Mouse (Mus musculus) kidney, postnatal 0 days (tissue): ENCODE measurements around the gene Prickle1. TPM values are rescaled to one million over a fixed set of nuclear protein-coding genes. Genes with fewer than 3 reads are reported as not detected.

Experiments
- ATAC-seq: fragments of 200-750 bp; cut with Nextera tagmentation; replicated peaks from 2 replicates; pipeline ENCODE4 v1.8.0; 2017; ENCODE audit warnings: low read depth, moderate number of reproducible peaks, moderate TSS enrichment, moderate library complexity; ENCODE audit not compliant: low FRiP score
- DNase-seq: peaks from one replicate; pipeline ENCODE4 v3.0.0-alpha.2; 2016; ENCODE audit warnings: low spot score
- H3K27ac ChIP-seq: fragments of 300-500 bp; sonication (generic); 2 replicates; pipeline ENCODE4 v1.5.1; 2014; ENCODE audit warnings: mild to moderate bottlenecking
- H3K27me3 ChIP-seq: fragments of 300-500 bp; sonication (generic); 2 replicates; pipeline ENCODE4 v1.6.1; 2014; ENCODE audit warnings: low read length, mixed read lengths; ENCODE audit not compliant: insufficient read depth
- H3K36me3 ChIP-seq: fragments of 300-500 bp; sonication (generic); 2 replicates; pipeline ENCODE4 v1.6.1; 2014; ENCODE audit warnings: low read length, mixed read lengths; ENCODE audit not compliant: insufficient read depth
- H3K4me1 ChIP-seq: fragments of 300-500 bp; sonication (generic); replicated peaks from 2 replicates; pipeline ENCODE4 v1.6.1; 2014; ENCODE audit warnings: antibody characterized with exemption, low read length, mixed read lengths; ENCODE audit not compliant: insufficient read depth
- H3K4me2 ChIP-seq: fragments of 300-500 bp; sonication (generic); 2 replicates; pipeline ENCODE4 v1.6.1; 2014; ENCODE audit warnings: mild to moderate bottlenecking, low read length, moderate library complexity, mixed read lengths
- H3K4me3 ChIP-seq: fragments of 300-500 bp; sonication (generic); replicated peaks from 2 replicates; pipeline ENCODE4 v1.5.1; 2014; ENCODE audit warnings: low read depth, low read length
- H3K9ac ChIP-seq: fragments of 300-500 bp; sonication (generic); 2 replicates; pipeline ENCODE4 v1.6.1; 2014; ENCODE audit warnings: low read depth, low read length
- H3K9me3 ChIP-seq: fragments of 300-500 bp; sonication (generic); replicated peaks from 2 replicates; pipeline ENCODE4 v1.6.1; 2016; ENCODE audit warnings: low read length, inconsistent platforms, mixed read lengths
- CTCF ChIP-seq: IDR thresholded peaks from 2 replicates; pipeline ENCODE4 v1.5.1; 2016; ENCODE audit warnings: antibody characterized with exemption, low read depth, mild to moderate bottlenecking, moderate library complexity
- WGBS: fragments of 180-500 bp; shearing (Covaris S2); extraction: QIAGEN DNeasy Blood & Tissue Kit; methylation state at CpG from one replicate; pipeline ENCODE4 v1.1.7; 2014; 5-methylcytosine and 5-hydroxymethylcytosine counted together
- polyA plus RNA-seq: library from polyadenylated mRNA; unstranded; fragments of >200 nt; fragmentation: Nextera tagmentation; extraction: Ambion mirVana; gene quantifications from 2 replicates; pipeline ENCODE4 v1.2.1, GENCODE M21; 2015

Prickle1 gene
- polyA plus RNA-seq, 1 experiment from 2014 or later, result 20.7 TPM

DNA sequence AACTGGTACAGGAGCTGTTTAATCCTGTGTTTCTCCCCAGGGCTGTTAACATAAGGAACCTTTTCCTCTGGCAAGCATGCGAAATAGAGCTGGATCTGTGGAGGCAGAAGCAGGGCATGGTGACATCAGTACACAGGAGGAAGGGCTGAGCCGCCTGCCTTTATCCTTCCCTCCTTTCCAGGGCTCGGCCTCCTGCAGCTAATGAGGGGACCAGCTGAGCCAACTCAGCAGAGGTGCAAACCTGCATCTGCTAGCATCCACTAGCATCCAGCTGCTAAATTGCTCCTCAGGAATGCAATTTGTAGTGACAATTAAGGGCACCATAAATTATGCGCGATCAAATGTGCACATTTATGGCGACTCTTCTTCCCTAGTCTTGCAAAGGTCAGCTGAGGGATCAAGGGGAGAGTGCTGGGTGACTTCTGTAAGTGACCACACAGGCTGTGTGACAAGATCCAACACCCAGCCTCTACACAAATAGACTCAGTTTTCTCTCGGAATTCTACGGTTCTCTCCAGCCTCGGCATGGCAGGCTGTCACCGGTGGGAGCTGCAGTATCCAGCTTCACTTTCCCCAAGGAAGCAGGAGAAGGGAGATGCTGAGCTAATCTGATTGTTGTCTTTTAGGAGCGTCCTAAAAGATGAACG is 84.9 kb downstream of the Prickle1 start:
- no peak overlapping the region for H3K4me3 ChIP-seq
- peaks cover 26% of the 10 kb centered on the region for H3K36me3 ChIP-seq
- no peak overlapping the region for H3K27ac ChIP-seq
- DNase-seq (peak; percentile 76), ATAC-seq (no peak; the same call in 1 of the 2 replicates)
- no peaks in the 10 kb centered on the region for H3K27me3 ChIP-seq
- H3K9me3 ChIP-seq, result no peaks in the 10 kb centered on the region
- no peak overlapping the region for H3K9ac ChIP-seq
- TF ChIP-seq CTCF, result no peak
- H3K4me2 ChIP-seq, result no peak overlapping the region
- 29% methylated on average over 12 of the region's 12 CpGs for WGBS
- 0 out of 2 replicates have a peak, but pooled peaks cover 3% of the 10 kb centered on the region for H3K4me1 ChIP-seq

DNA sequence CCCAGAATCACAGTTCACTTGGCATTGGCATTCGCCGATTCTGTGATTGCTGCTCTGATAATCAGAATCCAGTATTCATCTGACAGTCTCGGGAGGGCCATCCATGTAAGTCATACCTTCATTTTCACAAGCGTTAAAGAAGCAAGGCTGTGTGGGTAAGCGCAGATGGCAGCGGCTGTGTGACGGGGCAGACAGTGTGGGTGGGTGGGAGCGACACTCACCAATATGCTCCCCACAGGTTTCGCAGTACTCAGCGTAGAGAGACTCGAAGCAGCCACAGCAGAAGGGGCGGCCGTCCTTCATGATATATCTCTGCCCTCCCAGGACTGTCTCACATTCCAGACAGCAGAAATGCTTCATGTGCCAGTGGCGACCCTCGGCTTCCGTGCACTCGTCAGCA is 90.9 kb downstream of the Prickle1 start:
- Histone ChIP-seq H3K9ac (no peak overlapping the region), H3K36me3 (peaks cover 71% of the 10 kb centered on the region), H3K4me3 (no peak overlapping the region), H3K4me2 (no peak overlapping the region), H3K27ac (no peak overlapping the region), H3K4me1 (no peaks in the 10 kb centered on the region), H3K27me3 (no peaks in the 10 kb centered on the region), H3K9me3 (no peaks in the 10 kb centered on the region)
- ATAC-seq (no peak), DNase-seq (no peak)
- WGBS, result 97% methylated on average over 17 of the region's 17 CpGs
- no peak for TF ChIP-seq CTCF

DNA sequence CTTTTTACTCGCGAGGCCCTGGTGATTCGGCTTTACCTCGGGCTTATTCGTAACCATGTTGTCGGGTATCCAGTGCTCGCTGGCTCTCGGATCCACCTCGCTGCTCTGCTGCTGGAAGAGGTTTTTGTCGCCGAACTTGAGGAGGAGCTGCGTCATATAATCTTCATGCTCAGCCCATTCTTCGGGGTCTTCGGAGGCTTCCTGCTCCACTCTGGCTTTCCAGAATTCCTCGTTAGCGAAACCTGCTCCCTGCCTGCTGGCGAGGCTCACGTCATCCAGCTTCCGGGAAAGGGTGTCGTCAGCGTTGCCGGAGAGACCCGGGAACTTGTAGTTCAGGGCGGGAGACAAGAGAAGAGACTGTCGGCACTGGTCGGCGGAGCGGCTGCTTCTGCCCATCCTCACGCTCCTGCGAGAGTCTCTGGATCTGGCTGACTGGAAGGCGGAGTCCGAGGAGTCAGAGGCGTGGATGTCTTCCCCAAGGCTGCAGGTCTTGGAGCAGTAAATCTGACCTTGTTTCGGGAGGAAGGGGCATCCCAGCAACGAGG is 92.4 kb downstream of the Prickle1 start:
- Histone ChIP-seq H3K4me1 (no peaks in the 10 kb centered on the region), H3K36me3 (peaks cover 70% of the 10 kb centered on the region), H3K9ac (no peak overlapping the region), H3K27me3 (no peaks in the 10 kb centered on the region), H3K4me3 (no peak overlapping the region), H3K9me3 (no peaks in the 10 kb centered on the region), H3K27ac (no peak overlapping the region), H3K4me2 (no peak overlapping the region)
- ATAC-seq, result no peak
- 94% methylated on average over 35 of the region's 35 CpGs for WGBS
- TF ChIP-seq CTCF, result no peak
- DNase-seq, result no peak

DNA sequence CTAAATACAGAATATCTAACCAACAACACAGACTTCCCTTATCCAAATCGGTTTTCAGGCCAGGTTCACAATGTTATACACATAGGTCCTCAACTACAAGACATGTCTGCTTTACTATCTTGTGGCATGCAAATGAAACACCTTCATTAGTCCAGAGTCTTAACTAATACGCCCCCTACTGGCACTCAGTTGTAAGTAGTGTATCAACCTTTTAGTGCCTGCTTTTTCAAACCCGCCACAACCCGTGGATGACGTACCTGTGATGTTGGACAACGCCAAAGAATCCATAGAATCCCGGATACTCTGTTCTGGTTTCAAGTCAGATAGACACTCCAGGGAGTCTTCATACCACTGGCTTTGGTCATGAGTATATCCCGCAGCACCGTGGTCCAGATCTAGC is 93.0 kb downstream of the Prickle1 start:
- peaks cover 65% of the 10 kb centered on the region for H3K36me3 ChIP-seq
- no peak overlapping the region for H3K9ac ChIP-seq
- DNase-seq, result no peak
- H3K4me2 ChIP-seq, result no peak overlapping the region
- no peaks in the 10 kb centered on the region for H3K4me1 ChIP-seq
- H3K4me3 ChIP-seq, result no peak overlapping the region
- no peaks in the 10 kb centered on the region for H3K27me3 ChIP-seq
- TF ChIP-seq CTCF, result peak; percentile 31; the same call in 1 of the 2 replicates
- no peak overlapping the region for H3K27ac ChIP-seq
- no peaks in the 10 kb centered on the region for H3K9me3 ChIP-seq
- ATAC-seq, result no peak
- WGBS, result 96% methylated on average over 9 of the region's 9 CpGs

DNA sequence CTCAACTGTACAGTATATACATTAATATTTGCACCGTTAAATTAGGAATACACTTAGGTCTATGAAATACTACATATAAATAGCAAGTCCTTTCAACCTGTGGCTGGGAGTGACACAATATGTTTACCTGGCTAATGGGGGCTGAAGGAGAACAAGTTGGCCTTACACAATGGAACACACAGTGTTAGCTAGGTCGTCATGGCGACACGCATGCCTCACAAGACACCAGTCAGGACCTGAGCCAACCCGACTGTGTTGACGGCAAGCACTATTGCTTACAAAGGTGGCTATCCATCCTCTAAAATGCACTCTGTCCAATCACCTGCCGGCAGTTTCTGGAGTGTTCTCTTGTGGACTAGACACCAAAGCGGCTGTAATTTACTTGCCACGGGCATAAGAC is 95.8 kb downstream of the Prickle1 start:
- Histone ChIP-seq H3K27me3 (no peaks in the 10 kb centered on the region), H3K9me3 (no peaks in the 10 kb centered on the region), H3K36me3 (peaks cover 49% of the 10 kb centered on the region), H3K4me3 (no peak overlapping the region), H3K4me2 (no peak overlapping the region), H3K9ac (no peak overlapping the region), H3K27ac (no peak overlapping the region), H3K4me1 (no peaks in the 10 kb centered on the region)
- 77% methylated on average over 9 of the region's 9 CpGs for WGBS
- ATAC-seq, result peak; percentile 29; the same call in 1 of the 2 replicates
- no peak for DNase-seq
- TF ChIP-seq CTCF, result no peak

DNA sequence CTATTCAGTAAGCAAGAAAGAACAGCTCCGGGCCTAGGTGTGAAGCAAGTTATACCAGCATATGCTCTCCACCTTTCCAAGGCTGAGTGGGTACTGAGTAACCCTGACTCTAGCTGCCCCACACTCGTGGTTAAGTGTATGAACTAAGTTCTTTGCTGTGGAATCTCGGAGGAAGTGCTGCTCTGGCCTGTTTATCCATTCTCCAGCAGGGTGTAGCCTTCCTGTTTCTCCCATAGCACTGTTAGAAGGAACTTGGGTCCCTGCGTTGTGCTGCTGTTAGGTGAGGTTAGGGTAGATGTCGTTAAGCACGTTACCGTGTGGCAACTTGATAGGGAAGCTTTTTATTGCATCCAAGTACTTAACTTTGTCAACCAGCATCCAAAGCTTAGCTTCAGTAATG is 101.0 kb downstream of the Prickle1 start:
- Histone ChIP-seq H3K4me1 (no peaks in the 10 kb centered on the region), H3K9ac (no peak overlapping the region), H3K4me3 (no peak overlapping the region), H3K27ac (no peak overlapping the region), H3K27me3 (no peaks in the 10 kb centered on the region), H3K9me3 (no peaks in the 10 kb centered on the region), H3K4me2 (no peak overlapping the region), H3K36me3 (peaks cover 13% of the 10 kb centered on the region)
- DNase-seq (no peak), ATAC-seq (no peak)
- no peak; the same call in 1 of the 2 replicates for TF ChIP-seq CTCF
- WGBS, result 68% methylated on average over 7 of the region's 7 CpGs
